Mouse (Mus musculus) ES-E14 (cell line): ENCODE data around the gene Tmem231.

ENCODE experiments used
- CHD2 ChIP-seq: IDR thresholded peaks from 2 replicates; pipeline ENCODE4 v1.6.1; 2014; ENCODE audit warnings: mild to moderate bottlenecking, low read depth, low read length, inconsistent platforms
- HCFC1 ChIP-seq: IDR thresholded peaks from 2 replicates; pipeline ENCODE4 v1.6.1; 2012; ENCODE audit warnings: low read length, inconsistent platforms, borderline replicate concordance; ENCODE audit not compliant: insufficient read depth
- MAFK ChIP-seq: IDR thresholded peaks from 2 replicates; pipeline ENCODE4 v1.6.1; 2014; ENCODE audit warnings: mild to moderate bottlenecking, low read depth, low read length, inconsistent platforms; ENCODE audit not compliant: insufficient read depth
- ZC3H11A ChIP-seq: IDR thresholded peaks from 2 replicates; pipeline ENCODE4 v1.6.1; 2012; ENCODE audit warnings: low read depth, mild to moderate bottlenecking, inconsistent platforms, low read length, borderline replicate concordance
- ZNF384 ChIP-seq: IDR thresholded peaks from 2 replicates; pipeline ENCODE4 v1.6.1; 2012; ENCODE audit warnings: low read depth, low read length, inconsistent platforms

GRCm38 (mm10) chr8:111931721-111932120, 2.0 kb downstream of the Tmem231 start:
- no peak for TF ChIP-seq CHD2
- TF ChIP-seq HCFC1, result no peak
- TF ChIP-seq ZNF384, result no peak
- TF ChIP-seq ZC3H11A, result no peak
- peak; percentile 97 for TF ChIP-seq MAFK
